Mouse (Mus musculus) lung, adult 10 weeks (tissue): ENCODE results near the gene Cptp. TPM values are rescaled to one million over a fixed set of nuclear protein-coding genes. Genes with fewer than 3 reads are reported as not detected.

Source experiments
- polyA plus RNA-seq: library from polyadenylated mRNA; stranded (reverse); fragments of 350-450 nt; fragmentation: Illumina TruSeq; extraction: RNeasy Lipid Tissue Mini Kit (QIAGEN cat#74804); gene quantifications from one replicate; pipeline ENCODE4 v1.2.3, GENCODE M21; 2014; ENCODE audit warnings: low read depth, low replicate concordance; ENCODE audit not compliant: insufficient read depth

The Cptp gene
- polyA plus RNA-seq, result 6.7 TPM

DNA sequence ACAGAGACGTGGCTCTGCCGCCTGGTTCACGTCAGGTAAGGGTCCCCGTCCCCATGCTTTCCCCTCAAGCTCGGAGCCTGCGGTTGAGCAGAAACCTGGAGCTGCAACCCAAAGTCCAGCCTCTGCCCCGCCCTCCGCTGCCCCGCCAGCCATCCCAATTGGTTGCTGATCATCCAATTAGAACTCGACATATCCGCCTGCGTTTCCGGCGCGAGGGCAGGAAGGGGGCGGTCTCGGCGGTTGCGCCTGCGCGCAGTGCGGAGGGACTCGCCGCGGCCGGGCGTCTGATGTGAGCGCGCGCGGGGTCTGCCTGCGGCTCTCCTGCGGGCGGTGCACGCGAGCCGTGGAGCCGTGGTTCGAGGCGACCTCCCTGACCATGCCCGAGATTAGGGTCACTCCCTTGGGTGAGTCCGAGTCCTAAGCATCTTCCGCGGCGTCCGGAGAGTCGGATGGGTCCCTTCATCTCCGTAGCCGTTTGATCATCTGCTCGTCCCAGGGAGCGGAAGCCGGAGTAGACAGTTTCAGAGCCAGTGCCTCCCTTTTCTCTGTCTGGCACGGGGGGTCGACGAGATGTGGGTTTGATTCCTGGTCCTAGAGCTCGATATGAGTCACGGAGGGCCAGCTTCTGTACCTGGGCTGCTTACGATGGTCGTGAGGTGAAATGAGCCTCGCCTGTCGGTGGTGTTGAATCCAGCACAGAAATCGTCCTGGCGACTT lies at the start of gene Cptp, which contains the start of gene Ints11:
Gene Cptp, minus strand, starts transcription at position 124 of the 717 bp plus-strand sequence.
Gene Ints11, plus strand, starts transcription at position 230 of the 717 bp plus-strand sequence.

DNA sequence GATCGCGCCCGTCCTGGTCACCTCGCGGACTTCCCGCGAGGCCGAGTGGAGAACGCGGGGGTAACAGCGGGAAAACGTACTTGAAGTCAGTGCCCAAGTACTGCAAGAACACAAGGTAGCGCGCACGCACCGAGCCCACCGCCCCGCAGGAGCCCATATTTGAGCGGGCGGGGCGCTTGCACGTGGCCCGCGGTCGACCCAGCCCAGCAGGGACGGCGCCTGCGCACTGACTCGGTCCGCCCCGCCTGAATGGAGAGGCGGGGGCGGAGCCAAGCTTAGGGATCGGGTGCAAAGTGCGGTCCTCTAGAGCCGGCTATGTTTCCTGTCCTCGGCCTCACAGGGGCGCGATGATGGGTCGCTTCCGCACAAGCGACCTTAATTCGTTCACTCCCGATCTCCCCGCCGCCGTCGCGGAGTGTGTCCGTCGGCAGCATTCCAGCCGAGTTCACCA lies 22.3 kb upstream of the Cptp start, which contains the start of the genes Pusl1 and Acap3:
Gene Pusl1, minus strand, starts transcription at position 231 of the 451 bp plus-strand sequence.
Gene Acap3, plus strand, starts transcription at position 272 of the 451 bp plus-strand sequence.

GRCm38 (mm10) chr4:155863001-155863400 lies 6.2 kb downstream of the Cptp start, which contains the start of gene Tas1r3:
Tas1r3 (minus strand) TSS chr4:155863362.

DNA sequence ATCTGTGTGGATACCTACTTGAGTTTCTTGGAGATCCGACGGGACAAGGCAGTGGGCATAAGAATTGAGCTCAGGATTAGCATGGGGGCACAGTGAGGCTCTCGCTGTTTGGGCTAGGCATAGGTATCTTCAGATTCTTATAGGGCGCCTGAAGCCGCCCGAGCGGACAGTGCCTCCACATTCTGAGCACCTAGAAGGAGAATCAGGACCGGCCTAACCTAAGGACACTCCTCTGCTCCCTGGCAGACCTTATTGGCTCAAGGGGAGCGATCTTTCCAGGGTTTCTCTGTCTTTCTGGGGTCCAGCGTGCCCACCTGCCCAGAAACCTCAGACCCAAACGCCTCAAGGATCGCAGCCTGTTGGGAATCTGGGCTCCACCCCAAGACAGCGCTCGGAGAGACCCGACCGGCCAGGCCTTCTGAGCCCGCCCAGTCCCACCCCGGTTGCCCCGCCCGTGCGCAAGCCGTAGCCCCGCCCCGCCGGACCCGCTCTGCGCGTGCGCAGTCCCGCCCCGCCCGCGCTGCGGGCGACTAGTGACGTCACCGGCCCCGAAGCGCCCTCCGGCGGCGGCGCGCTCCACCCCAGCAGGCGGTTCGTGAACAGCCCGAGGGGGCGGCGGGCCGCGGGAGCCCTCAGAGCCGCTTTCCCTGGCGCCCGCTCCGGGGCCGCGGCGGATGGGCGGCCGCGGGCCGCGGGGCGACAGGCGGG lies 22.2 kb downstream of the Cptp start, which contains the start of gene Dvl1:
Gene Dvl1, plus strand, starts transcription at position 532 of the 708 bp plus-strand sequence.

DNA sequence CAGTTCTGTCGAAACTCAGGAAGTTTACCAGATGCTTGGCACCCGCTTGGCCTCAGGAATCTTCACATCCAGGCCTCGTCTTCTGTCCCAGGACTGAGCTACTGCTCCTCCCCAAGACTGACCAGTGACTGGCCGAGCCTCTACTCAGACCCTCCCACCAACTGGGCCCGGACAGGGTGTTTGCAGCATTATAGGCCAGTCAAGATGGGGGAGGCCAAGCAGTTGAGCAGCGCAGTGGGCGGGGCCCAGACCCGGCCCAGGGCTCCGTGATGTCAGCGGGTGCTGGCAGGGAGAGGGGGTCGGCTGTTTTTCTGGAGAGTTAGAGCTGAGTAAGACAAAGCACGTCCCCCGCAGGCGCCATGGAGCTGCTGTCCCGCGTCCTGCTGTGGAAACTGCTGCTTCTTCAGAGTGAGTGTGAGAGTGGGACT lies 29.7 kb downstream of the Cptp start, which contains the start of gene Mxra8:
Gene Mxra8, plus strand, starts transcription at position 198 of the 428 bp plus-strand sequence.

GRCm38 (mm10) chr4:155831205-155831766 lies 38.0 kb downstream of the Cptp start, which contains the start of gene Aurkaip1:
Aurkaip1 (plus strand) TSS chr4:155831272.

Other genes with a start within 250 kb of the Cptp start
- gene Cdk11b, start 244.6 kb downstream of the Cptp start, polyA plus RNA-seq, result 47.0 TPM
- not detected for gene Gm10563, start 224.0 kb downstream of the Cptp start, polyA plus RNA-seq
- gene Mmp23, start 216.1 kb downstream of the Cptp start, polyA plus RNA-seq, result 18.4 TPM
- gene Mib2, start 200.2 kb downstream of the Cptp start, polyA plus RNA-seq, result 23.8 TPM
- gene Fndc10, start 175.1 kb downstream of the Cptp start, polyA plus RNA-seq, result 2.8 TPM
- 76.0 TPM for gene Ssu72, start 164.6 kb downstream of the Cptp start, polyA plus RNA-seq
- 0.40 TPM for gene Tmem240, start 134.6 kb downstream of the Cptp start, polyA plus RNA-seq
- 17.7 TPM for gene Atad3a, start 108.3 kb downstream of the Cptp start, polyA plus RNA-seq
- 3.0 TPM for gene Vwa1, start 94.7 kb downstream of the Cptp start, polyA plus RNA-seq
- 0.29 TPM for gene Tmem88b, start 83.6 kb downstream of the Cptp start, polyA plus RNA-seq
- 3.2 TPM for gene Ankrd65, start 79.0 kb downstream of the Cptp start, polyA plus RNA-seq
- gene Mrpl20, start 66.6 kb downstream of the Cptp start, polyA plus RNA-seq, result 112 TPM
- 51.7 TPM for gene Ccnl2, start 57.0 kb downstream of the Cptp start, polyA plus RNA-seq
- 106 TPM for gene Aurkaip1, start 38.2 kb downstream of the Cptp start, polyA plus RNA-seq
- 188 TPM for gene Mxra8, start 29.8 kb downstream of the Cptp start, polyA plus RNA-seq
- 25.1 TPM for gene Dvl1, start 22.0 kb downstream of the Cptp start, polyA plus RNA-seq
- 0.19 TPM for gene Tas1r3, start 6.1 kb downstream of the Cptp start, polyA plus RNA-seq
- 18.8 TPM for gene Ints11, start 106 bp upstream of the Cptp start, polyA plus RNA-seq
- gene Pusl1, start 22.3 kb upstream of the Cptp start, polyA plus RNA-seq, result 13.1 TPM
- gene Acap3, start 22.4 kb upstream of the Cptp start, polyA plus RNA-seq, result 6.0 TPM
- gene Ube2j2, start 74.4 kb upstream of the Cptp start, polyA plus RNA-seq, result 45.9 TPM
- gene C1qtnf12, start 92.9 kb upstream of the Cptp start, polyA plus RNA-seq, result 18.9 TPM
- gene B3galt6, start 123.2 kb upstream of the Cptp start, polyA plus RNA-seq, result 3.9 TPM
- gene Sdf4, start 123.4 kb upstream of the Cptp start, polyA plus RNA-seq, result 179 TPM
- gene Tnfrsf4, start 144.4 kb upstream of the Cptp start, polyA plus RNA-seq, result 2.9 TPM
- 4.0 TPM for gene Tnfrsf18, start 156.7 kb upstream of the Cptp start, polyA plus RNA-seq
- gene Ttll10, start 190.0 kb upstream of the Cptp start, polyA plus RNA-seq, result 1.3 TPM
- gene 9430015G10Rik, start 240.5 kb upstream of the Cptp start, polyA plus RNA-seq, result 4.0 TPM